Mouse (Mus musculus): ENCODE results near the gene Kdm2a.

The Kdm2a gene

GRCm38 (mm10) chr19:4425610-4426366 lies 27.7 kb upstream of the Kdm2a start:
- CTCF ChIA-PET = interaction anchor here (0.6 to 4.1 kb wide), 27 partner anchors 9 to 591 kb away, joined by 3 to 60 read pairs (median 4); partner anchors contain the start of genes Rce1 (in 2 of the 4), Ankrd13d (in 1 of the 4) and Rhod (in 1 of the 4)
- POLR2A ChIA-PET = interaction anchor here in 3 of 4 experiments (0.5 to 3.2 kb wide), 22 partner anchors 9 to 156 kb away, joined by 3 to 25 read pairs (median 4); partner anchors contain the start of genes Rhod (in 2 of the 3), Kdm2a (in 1 of the 3) and Ssh3 (in 1 of the 3)

GRCm38 (mm10) chr19:4423021-4423420 lies 24.9 kb upstream of the Kdm2a start:
- ChIA-PET POLR2A (interaction anchor here in 1 of 4 experiments (0.6 kb wide), 1 partner anchor 163 kb away, joined by 3 read pairs; no protein-coding TSS in a partner anchor), CTCF (interaction anchor here in 1 of 4 experiments (0.6 kb wide), 1 partner anchor 352 kb away, joined by 3 read pairs; no protein-coding TSS in a partner anchor)

DNA sequence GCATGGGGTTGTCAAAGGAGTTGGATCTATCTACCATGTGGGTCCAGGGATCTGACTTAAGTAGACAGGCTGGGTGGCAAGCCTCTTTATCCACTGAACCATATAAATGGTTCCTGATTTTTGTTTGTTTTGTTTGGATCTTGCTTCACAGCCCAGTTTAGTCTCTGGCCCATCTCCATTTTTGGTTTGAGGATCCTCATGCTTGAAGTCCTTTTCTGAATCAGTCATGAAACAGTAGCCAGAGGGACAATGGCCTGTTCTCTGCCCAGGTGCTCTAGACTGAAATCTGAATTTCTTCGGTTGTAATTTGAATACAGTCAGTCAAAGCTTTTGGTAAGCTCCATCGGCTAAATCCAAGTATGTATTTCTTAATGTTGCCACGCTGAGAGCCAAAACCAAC lies 24.5 kb upstream of the Kdm2a start:
- POLR2A ChIA-PET = interaction anchor here in 1 of 4 experiments (0.7 kb wide), 1 partner anchor 45 kb away, joined by 3 read pairs; no protein-coding TSS in a partner anchor
- CTCF ChIA-PET = no interaction called here

GRCm38 (mm10) chr19:4420153-4420910 lies 22.2 kb upstream of the Kdm2a start:
- ChIA-PET CTCF (interaction anchor here in 2 of 4 experiments (0.8 to 2.0 kb wide), 5 partner anchors 8 to 36 kb away, joined by 3 to 7 read pairs (median 4); no protein-coding TSS in a partner anchor), POLR2A (interaction anchor here in 3 of 4 experiments (0.6 to 0.9 kb wide), 3 partner anchors 12 to 373 kb away, joined by 3 read pairs; no protein-coding TSS in a partner anchor)

DNA sequence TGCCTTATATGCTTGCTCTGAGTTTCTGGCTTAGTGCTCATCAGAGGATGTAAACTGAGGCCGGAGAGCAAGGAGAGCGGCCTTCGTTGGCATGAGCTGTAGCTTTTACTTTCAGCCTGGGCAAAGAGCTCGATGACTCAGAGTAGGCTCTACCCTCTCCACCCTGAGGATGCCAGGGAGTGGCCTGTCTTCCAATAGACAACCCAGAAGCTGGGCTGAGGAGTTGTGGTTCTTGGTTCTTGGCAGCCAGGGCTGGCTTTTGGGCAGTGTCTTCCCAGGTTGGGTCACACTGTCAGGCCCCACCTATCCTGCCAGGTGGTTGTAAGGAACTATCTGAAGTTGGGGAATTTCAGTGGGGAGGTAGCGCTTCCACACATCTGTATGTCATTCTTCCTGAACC lies 21.6 kb upstream of the Kdm2a start:
- ChIA-PET CTCF (interaction anchor here in 2 of 4 experiments (0.8 to 2.0 kb wide), 5 partner anchors 9 to 37 kb away, joined by 3 to 7 read pairs (median 4); no protein-coding TSS in a partner anchor), POLR2A (interaction anchor here in 3 of 4 experiments (0.6 to 1.0 kb wide), 4 partner anchors 14 to 874 kb away, joined by 3 to 4 read pairs (median 4); no protein-coding TSS in a partner anchor)

DNA sequence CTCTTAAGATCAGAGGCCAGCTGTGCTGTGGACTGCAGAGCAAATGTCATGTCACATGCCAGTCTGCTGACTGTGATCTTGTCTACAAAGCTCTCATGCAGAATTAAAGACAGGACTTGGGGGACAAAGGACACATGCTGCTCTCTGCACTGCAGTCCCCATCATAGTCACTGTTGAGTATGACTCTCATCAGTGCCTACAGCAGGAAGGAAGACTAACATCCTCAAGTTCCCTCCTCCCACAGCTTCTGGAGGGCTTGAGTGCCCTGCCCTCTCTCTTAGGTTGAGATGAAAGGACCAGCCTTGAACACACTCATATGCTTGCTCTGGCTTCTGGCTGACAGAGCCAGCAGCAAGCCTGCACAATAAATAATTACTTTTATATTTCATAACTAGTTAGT lies 19.6 kb upstream of the Kdm2a start:
- ChIA-PET POLR2A (interaction anchor here in 3 of 4 experiments (0.5 to 1.4 kb wide), 8 partner anchors 8 to 135 kb away, joined by 3 to 6 read pairs (median 3); no protein-coding TSS in a partner anchor), CTCF (interaction anchor here (0.5 to 1.8 kb wide), 30 partner anchors 8 to 211 kb away, joined by 3 to 19 read pairs (median 4); partner anchors contain the start of genes Kdm2a (in 2 of the 4) and Grk2 (in 1 of the 4))

DNA sequence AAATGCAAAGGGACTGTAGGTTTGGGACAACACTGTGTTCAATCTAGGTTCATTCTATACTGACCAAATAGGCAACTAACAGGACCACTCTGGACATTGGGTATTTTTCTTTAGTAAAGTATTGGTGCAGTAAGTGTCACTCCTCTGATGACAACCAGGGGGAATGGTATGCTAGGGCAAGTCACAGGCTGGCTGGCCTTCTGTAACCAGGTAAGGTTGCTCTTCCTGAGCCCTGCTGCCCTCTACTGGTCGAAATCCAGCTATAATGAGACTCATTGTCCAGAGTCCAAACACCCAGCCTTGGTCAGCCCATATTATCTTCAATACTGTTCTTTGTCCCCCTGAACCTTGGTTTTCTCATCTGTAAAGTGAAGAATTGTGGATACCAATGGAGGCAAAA lies 19.1 kb upstream of the Kdm2a start:
- POLR2A ChIA-PET = interaction anchor here in 3 of 4 experiments (0.5 to 1.4 kb wide), 9 partner anchors 9 to 136 kb away, joined by 3 to 6 read pairs (median 3); partner anchors contain the start of gene Kdm2a (in 1 of the 3)

DNA sequence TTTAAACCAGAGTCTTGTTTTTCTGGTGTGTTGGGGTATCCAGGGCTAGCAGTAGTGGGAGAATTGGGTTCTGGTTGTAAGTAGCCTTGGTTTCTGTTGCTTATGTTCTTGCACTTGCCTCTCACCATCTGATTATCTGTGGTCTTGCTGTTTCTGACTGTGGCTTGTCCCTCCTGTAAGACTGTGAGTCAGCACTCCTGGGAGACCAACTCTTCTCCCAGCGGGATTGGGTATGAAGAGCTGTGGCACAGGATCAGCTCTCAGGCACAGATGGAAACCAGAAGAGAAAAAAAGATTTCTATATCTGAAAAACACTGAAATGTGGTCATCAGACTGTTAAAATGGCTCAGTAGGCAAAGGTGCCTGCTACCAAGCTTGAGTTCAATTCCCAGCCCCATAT lies 16.5 kb upstream of the Kdm2a start:
- ChIA-PET POLR2A (interaction anchor here in 1 of 4 experiments (1.4 kb wide), 1 partner anchor 81 kb away, joined by 3 read pairs; no protein-coding TSS in a partner anchor), CTCF (interaction anchor here in 2 of 4 experiments (0.5 to 0.9 kb wide), 2 partner anchors 30 to 54 kb away, joined by 4 read pairs; no protein-coding TSS in a partner anchor)

More for the DNA sequence above, 19.1 kb upstream of the Kdm2a start:
- CTCF ChIA-PET = interaction anchor here (0.5 to 1.8 kb wide), 35 partner anchors 9 to 210 kb away, joined by 3 to 19 read pairs (median 4); partner anchors contain the start of genes Kdm2a (in 2 of the 4) and Grk2 (in 1 of the 4)

DNA sequence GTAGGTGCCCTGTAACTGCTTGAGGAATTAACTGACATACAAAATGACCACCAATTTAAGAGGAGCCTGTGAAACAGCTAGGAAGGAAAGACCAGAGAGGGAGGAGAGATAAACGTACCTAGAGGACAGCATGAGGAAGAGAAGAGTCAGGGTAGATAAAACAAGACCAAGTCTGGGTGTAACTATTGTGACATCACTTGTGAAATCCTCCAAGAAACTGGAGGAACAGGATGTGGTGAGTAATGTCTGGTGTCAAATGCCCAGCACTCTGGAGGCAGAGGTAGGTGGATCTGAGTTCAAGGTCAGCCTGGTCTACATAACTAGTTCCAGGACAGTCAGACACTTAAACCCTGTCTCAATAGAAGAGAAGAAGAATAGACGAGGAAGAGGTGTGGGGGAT lies 11.0 kb upstream of the Kdm2a start:
- POLR2A ChIA-PET = interaction anchor here in 2 of 4 experiments (0.9 to 1.9 kb wide), 3 partner anchors 8 to 16 kb away, joined by 3 to 6 read pairs (median 3); no protein-coding TSS in a partner anchor
- CTCF ChIA-PET = no interaction called here

GRCm38 (mm10) chr19:4404840-4405239 lies 6.8 kb upstream of the Kdm2a start:
- ChIA-PET POLR2A (interaction anchor here in 1 of 4 experiments (1.2 kb wide), 1 partner anchor 12 kb away, joined by 3 read pairs; no protein-coding TSS in a partner anchor), CTCF (interaction anchor here in 2 of 4 experiments (0.6 to 2.1 kb wide), 4 partner anchors 12 to 425 kb away, joined by 3 to 10 read pairs (median 6); no protein-coding TSS in a partner anchor)

GRCm38 (mm10) chr19:4398959-4399358 lies 874 bp upstream of the Kdm2a start:
- CTCF ChIA-PET = interaction anchor here in 2 of 4 experiments (1.0 to 1.5 kb wide), 3 partner anchors 15 to 42 kb away, joined by 3 read pairs; no protein-coding TSS in a partner anchor
- POLR2A ChIA-PET = interaction anchor here in 2 of 4 experiments (0.8 to 3.4 kb wide), 5 partner anchors 13 to 70 kb away, joined by 3 to 15 read pairs (median 6); no protein-coding TSS in a partner anchor

GRCm38 (mm10) chr19:4398630-4398948 lies 504 bp upstream of the Kdm2a start:
- POLR2A ChIA-PET = interaction anchor here in 2 of 4 experiments (0.7 to 3.4 kb wide), 12 partner anchors 13 to 112 kb away, joined by 3 to 20 read pairs (median 4); partner anchors contain the start of genes Pcx (in 1 of the 2) and Rhod (in 1 of the 2)

DNA sequence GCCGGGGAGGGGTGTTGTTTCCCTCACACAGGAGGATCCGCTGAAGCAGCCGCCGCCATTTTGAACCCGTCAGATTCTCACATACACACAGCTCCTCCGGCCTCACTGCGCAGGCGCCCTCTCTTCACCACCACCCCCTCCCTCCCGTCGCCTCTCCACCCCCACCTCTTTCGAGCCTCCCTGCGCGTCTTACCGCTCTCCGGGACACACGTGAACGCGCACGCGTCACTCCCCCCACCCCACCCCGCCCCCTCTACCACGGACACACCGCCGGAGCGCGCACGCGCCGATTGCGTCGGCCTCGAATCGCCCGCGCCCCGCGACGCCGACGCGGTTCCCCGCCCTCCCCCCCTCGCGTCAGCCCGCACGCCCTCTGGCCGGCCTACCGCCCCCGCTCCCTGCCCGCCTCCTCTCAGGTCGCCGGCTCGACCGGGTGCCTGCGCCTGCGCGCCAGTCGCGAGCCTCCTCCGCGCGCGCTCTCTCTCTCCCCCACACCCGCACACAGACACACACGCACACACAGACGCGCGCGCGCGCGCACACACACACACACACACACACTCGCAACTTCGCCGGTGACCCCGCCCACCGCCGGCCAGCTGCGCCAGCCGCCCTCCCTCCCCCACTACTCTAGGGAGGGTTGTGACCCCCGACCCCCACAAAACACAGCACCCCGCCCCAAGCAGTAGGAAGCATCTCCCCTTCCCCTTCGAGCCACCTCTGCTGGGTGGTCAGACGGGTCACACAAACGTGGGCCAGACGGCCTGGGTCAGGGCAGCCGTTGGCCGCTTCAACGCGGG lies 887 bp downstream of the Kdm2a start:
- ChIA-PET POLR2A (interaction anchor here (0.6 to 3.4 kb wide), 53 partner anchors 8 to 1373 kb away, joined by 3 to 23 read pairs (median 3); partner anchors contain the start of genes Pcx (in 3 of the 4), Rad9a (in 2 of the 4), Cdk2ap2 (in 1 of the 4) and Rhod (in 1 of the 4)), CTCF (interaction anchor here (0.5 to 1.9 kb wide), 16 partner anchors 9 to 345 kb away, joined by 3 to 12 read pairs (median 5); no protein-coding TSS in a partner anchor)

More at GRCm38 (mm10) chr19:4398630-4398948, 504 bp upstream of the Kdm2a start:
- CTCF ChIA-PET = interaction anchor here in 2 of 4 experiments (1.1 to 1.5 kb wide), 4 partner anchors 21 to 43 kb away, joined by 3 to 6 read pairs (median 4); no protein-coding TSS in a partner anchor

- ChIA-PET CTCF (interaction anchor here in 3 of 4 experiments (0.6 to 1.9 kb wide), 10 partner anchors 9 to 345 kb away, joined by 3 to 12 read pairs (median 6); no protein-coding TSS in a partner anchor), POLR2A (interaction anchor here (0.7 to 3.4 kb wide), 41 partner anchors 8 to 1374 kb away, joined by 3 to 23 read pairs (median 3); partner anchors contain the start of genes Pcx (in 3 of the 4), Rad9a (in 2 of the 4), Cdk2ap2 (in 1 of the 4) and Rhod (in 1 of the 4))
Measured at GRCm38 (mm10) chr19:4396081-4396997, 1.7 kb downstream of the Kdm2a start.

DNA sequence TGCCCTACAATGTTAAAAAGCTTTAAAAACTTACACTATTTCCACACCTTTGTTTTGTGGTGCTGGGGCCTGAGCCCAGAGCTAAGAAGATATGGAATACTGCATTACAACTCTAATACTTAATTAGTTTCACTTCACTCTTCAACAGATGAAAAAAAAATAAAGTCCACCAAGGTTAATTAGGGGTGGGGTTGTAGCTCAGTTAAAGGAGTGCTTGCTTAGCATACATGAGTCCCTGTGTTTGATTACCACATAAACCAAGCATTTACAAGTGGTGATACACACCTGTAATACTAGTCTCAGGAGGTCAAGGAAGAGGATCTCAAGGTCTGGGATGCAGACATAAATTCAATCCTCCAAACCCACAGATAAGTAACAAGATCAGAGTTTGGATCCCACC lies 10.8 kb downstream of the Kdm2a start:
- POLR2A ChIA-PET = interaction anchor here in 3 of 4 experiments (0.6 to 1.3 kb wide), 8 partner anchors 9 to 1037 kb away, joined by 3 to 6 read pairs (median 4); partner anchors contain the start of genes Drap1 (in 1 of the 3) and Rad9a (in 1 of the 3)
- CTCF ChIA-PET = no interaction called here

Measured in embryonic stem cell, embryonic (primary cell).